Mouse (Mus musculus): ENCODE results near the gene Tob2. TPM values are rescaled to one million over a fixed set of nuclear protein-coding genes. Genes with fewer than 3 reads are reported as not detected.

Tob2 gene
- total RNA-seq, 2 experiments from 2014 or later, result 34.8 to 41.4 TPM

DNA sequence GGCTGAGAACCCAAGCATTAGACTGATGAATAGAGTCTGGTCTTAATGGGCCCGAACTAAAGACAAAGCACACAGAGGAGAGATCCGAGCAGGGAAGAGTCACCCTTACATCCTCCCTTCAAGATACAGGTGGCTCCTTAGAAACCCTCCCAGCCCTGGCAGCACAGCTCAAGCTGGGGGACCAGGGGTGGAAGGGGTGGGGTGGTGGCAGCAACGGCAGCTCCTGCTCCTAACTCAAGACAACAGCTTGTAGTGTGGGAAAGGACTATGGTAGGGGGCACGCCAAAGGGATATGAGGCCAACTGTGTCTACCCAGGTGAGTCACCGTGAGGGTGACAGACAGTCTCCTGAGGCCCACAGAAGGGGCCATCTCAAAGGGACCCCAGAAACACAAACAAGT lies 10.7 kb downstream of the Tob2 start:
- no peak for TF ChIP-seq CTCF (IDR thresholded peaks at IDR 0.05)
- intact Hi-C loops (cut with DNase I), result no loop called here
- H3K4me3 ChIP-seq, result no peak overlapping the region
- no peak for DNase-seq (ENCODE audit: extremely low spot score in 1 of 2, low spot score in 2 of 2)
- H3K27ac ChIP-seq, result no peak overlapping the region

DNA sequence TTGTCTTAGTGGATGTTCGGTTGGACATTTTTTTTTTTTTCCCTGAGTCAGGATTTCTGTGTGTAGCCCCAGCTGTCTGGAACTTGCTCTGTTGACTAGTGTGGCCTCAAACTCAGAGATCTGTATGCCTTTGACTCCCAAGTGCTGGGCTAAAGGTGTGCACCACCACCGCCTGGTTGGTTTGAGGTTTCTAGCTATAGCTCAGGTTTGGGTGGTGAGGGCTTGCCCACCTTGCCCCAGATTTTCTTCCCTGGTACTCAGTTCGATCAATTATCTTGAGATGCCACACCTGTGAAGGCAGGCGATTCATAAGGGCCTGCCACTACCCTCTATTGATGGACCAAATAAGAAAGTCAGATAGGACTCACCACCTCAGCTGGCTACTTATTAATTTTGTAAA lies 11.4 kb downstream of the Tob2 start:
- no peak overlapping the region for H3K4me3 ChIP-seq
- DNase-seq (ENCODE audit: extremely low spot score in 1 of 2, low spot score in 2 of 2), result no peak
- H3K27ac ChIP-seq, result no peak overlapping the region
- no peak for TF ChIP-seq CTCF (IDR thresholded peaks at IDR 0.05)
- intact Hi-C loops (cut with DNase I), result no loop called here

DNA sequence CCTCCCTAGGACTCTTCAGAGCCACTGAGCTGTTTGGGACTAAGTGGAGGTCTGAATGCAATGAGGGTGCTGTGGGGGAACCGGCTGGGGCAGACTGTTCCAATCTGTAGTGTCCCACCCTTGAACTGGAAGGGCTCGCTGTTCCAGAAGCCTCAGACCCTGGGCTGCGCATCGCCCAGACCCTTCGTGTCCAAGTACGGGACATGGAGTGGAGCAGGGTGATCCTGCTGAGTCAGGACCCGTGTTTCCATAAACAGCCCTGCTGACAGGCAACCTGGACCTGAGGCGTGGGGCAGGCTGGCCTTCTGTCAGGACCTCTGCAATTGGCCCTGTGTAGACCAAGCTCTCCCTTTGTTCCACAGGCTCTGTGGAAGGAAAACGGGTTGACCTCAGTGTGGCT lies 11.8 kb downstream of the Tob2 start:
- no peak for DNase-seq (ENCODE audit: extremely low spot score in 1 of 2, low spot score in 2 of 2)
- no peak overlapping the region for H3K27ac ChIP-seq
- intact Hi-C loops (cut with DNase I), result no loop called here
- TF ChIP-seq CTCF (IDR thresholded peaks at IDR 0.05), result no peak
- H3K4me3 ChIP-seq, result no peak overlapping the region

DNA sequence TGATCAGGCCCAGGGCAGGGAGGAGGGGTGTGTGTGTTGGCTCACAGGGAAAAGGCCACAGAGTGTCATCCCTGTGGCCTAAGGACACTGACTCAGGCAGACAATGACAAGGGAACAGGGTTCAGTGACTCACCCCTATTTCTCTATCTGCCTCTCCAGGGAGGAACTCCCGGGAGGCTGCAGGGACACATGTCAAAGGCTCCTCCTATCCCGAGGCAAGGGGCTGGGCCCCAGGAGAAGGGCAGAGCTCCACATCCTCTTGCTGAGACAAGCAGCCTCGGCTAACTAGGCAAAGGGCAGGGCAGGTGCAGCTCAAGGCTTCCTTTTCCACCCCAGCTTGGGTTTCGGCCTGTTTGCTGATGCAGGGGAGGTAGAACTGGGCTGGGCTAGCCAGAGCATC lies 12.9 kb downstream of the Tob2 start:
- Histone ChIP-seq H3K27ac (peak overlapping the region; percentile 8; the same call in 1 of the 2 replicates), H3K4me3 (no peak overlapping the region)
- intact Hi-C loops (cut with DNase I), result no loop called here
- no peak for DNase-seq (ENCODE audit: extremely low spot score in 1 of 2, low spot score in 2 of 2)
- TF ChIP-seq CTCF (IDR thresholded peaks at IDR 0.05), result no peak

DNA sequence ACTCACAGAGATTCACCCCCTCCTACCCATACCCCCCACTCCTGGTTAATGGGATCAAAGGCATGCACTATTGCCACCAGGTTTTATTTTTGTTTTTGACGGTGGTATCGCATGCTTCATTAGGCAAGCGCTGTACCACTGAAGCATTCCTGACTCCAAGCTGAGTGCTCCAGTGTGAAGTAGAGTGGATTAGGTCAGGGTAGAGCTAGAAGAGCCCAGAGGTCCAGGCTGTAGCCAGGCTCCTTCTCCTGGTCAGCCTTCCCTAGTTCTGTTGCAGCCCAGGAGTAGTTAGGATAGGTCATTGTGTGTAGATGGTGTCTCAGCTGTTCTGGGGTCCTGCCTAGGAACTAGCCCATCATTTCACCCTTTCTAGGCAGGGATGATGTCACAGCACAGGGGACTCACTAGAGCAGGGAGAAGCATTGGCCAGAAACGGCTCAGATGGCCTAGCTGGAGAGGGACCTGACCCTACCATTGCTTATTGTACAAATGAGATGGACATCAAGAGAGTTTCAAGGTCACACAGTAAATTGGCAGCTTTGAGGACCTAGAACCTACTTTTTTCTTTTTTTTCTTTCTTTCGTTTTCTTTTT lies 13.5 kb downstream of the Tob2 start:
- H3K27ac ChIP-seq, result no peak overlapping the region
- no peak overlapping the region for H3K4me3 ChIP-seq
- TF ChIP-seq CTCF (IDR thresholded peaks at IDR 0.05), result no peak
- DNase-seq (ENCODE audit: extremely low spot score in 1 of 2, low spot score in 2 of 2), result no peak
- intact Hi-C loops (cut with DNase I), result no loop called here

- intact Hi-C loops (cut with DNase I), result no loop called here
- H3K4me3 ChIP-seq, result no peak overlapping the region
- no peak for DNase-seq (ENCODE audit: extremely low spot score in 1 of 2, low spot score in 2 of 2)
- no peak overlapping the region for H3K27ac ChIP-seq
- no peak for TF ChIP-seq CTCF (IDR thresholded peaks at IDR 0.05)
These were observed 16.3 kb downstream of the Tob2 start for GRCm38 (mm10) chr15:81842275-81842674.

GRCm38 (mm10) chr15:81840306-81840705 lies 18.3 kb downstream of the Tob2 start:
- TF ChIP-seq CTCF (IDR thresholded peaks at IDR 0.05), result no peak; the same call in 1 of the 2 replicates
- no peak for DNase-seq (ENCODE audit: extremely low spot score in 1 of 2, low spot score in 2 of 2)
- Histone ChIP-seq H3K4me3 (no peak overlapping the region), H3K27ac (peak overlapping the region; percentile 69)
- intact Hi-C loops (cut with DNase I), result no loop called here

DNA sequence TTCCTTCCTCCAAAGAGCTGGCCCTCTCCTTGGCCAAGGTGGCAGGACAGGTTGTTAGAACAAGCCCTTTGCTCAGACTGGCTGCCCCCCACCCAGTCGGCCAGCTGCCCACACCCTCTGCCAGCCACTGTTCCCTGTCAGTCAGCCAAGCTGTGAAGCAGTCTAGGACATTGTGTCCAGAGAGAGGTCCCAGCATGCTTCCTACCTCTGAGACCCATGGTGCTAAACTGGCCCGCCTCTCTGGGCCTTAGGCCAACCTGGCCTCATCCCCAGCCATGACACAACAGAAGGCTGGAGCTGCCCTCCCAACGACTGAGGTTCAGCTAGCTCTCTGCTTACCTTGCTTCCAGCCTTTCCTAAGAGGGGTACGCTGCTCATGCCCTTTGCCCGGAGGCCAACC lies 19.0 kb downstream of the Tob2 start:
- H3K4me3 ChIP-seq, result no peak overlapping the region
- DNase-seq (ENCODE audit: extremely low spot score in 1 of 2, low spot score in 2 of 2), result peak; percentile 61 to 71
- TF ChIP-seq CTCF (IDR thresholded peaks at IDR 0.05), result no peak
- intact Hi-C loops (cut with DNase I), result no loop called here
- peak overlapping the region; percentile 69 for H3K27ac ChIP-seq

- intact Hi-C loops (cut with DNase I), result no loop called here
- TF ChIP-seq CTCF (IDR thresholded peaks at IDR 0.05), result no peak
- H3K27ac ChIP-seq, result peak overlapping the region; percentile 53
- H3K4me3 ChIP-seq, result no peak overlapping the region
- DNase-seq (ENCODE audit: extremely low spot score in 1 of 2, low spot score in 2 of 2), result no peak
These were observed 19.9 kb downstream of the Tob2 start for GRCm38 (mm10) chr15:81838554-81839235.

DNA sequence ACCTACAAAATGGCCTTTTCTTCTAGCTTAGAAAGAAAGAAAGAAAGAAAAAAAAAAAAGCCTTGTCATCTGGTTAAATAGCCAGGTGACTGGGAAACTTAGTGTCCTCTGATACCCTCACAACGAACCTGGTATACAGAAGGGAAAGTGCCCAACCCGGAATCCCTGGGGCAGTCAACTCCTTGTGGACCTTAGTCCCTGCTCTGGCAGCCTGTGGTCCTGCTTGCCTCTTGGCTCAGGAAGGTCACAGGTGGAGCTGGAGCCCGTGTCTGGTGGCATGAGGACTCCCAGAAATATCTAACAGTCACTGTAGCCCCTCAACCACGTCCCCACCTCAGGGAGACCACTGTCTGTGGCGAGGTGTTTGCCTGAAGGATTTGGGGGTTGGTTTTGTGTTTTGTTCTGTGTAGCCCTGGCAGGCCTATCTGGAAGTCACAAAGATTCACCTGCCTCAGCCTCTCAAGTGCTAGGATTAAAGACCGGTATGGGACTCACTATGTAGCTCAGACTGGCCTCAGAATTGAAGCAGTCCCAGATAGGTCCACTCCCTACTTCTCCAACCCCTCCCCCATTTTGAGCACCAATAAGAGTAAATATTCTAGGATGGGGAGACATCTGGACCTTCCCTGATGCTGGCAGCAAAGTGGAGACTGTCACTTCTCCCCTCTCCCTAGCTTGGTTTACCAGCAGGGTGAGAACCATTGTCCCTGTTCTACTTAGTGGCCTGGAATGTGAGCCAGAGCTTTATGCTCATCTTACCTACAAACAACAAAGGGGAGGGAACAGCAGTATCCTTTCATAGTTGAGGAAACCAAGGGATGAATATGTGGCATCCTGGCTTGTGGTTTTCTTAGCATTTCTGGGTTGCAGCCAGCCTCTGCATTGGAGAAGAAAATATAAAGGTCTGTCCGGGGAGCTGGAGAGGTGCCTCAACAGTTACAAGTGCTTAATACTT lies 21.4 kb downstream of the Tob2 start:
- DNase-seq (ENCODE audit: extremely low spot score in 1 of 2, low spot score in 2 of 2), result no peak
- TF ChIP-seq CTCF (IDR thresholded peaks at IDR 0.05), result no peak
- Histone ChIP-seq H3K27ac (peak overlapping the region; percentile 93), H3K4me3 (no peak overlapping the region)
- intact Hi-C loops (cut with DNase I), result loop anchor here (2.0 kb wide), 1 partner anchor 20 kb away; no protein-coding TSS in a partner anchor

- TF ChIP-seq CTCF (IDR thresholded peaks at IDR 0.05), result no peak; the same call in 1 of the 2 replicates
- Histone ChIP-seq H3K27ac (peak overlapping the region; percentile 93), H3K4me3 (peak overlapping the region; percentile 34)
- intact Hi-C loops (cut with DNase I), result loop anchor here (2.0 kb wide), 1 partner anchor 21 kb away; no protein-coding TSS in a partner anchor
- peak; percentile 87 for DNase-seq (ENCODE audit: extremely low spot score in 1 of 2, low spot score in 2 of 2)
These were observed 22.3 kb downstream of the Tob2 start for GRCm38 (mm10) chr15:81836124-81836821.

All from left cerebral cortex, adult 2 months (tissue).